Mouse (Mus musculus) frontal cortex, adult (tissue): ENCODE measurements around the gene Sox11.

Source experiments
- ATAC-seq: cut with Nextera tagmentation; 2 replicates; pipeline ENCODE4 v1.9.2; 2017; ENCODE audit warnings: mild to moderate bottlenecking, moderate library complexity, mixed read lengths; ENCODE audit not compliant: low TSS enrichment

Gene Sox11

GRCm38 (mm10) chr12:27341871-27342690 lies at the start of gene Sox11:
Gene Sox11, minus strand, starts transcription at chr12:27342574.
- peak; percentile 29; the same call in 1 of the 2 replicates for ATAC-seq

- no peak for ATAC-seq
Measured at GRCm38 (mm10) chr12:27391652-27392305, 49.4 kb upstream of the Sox11 start.

- ATAC-seq, result no peak
Measured at GRCm38 (mm10) chr12:27390439-27390838, 48.1 kb upstream of the Sox11 start.

GRCm38 (mm10) chr12:27389429-27389828 lies 47.1 kb upstream of the Sox11 start:
- ATAC-seq, result no peak

GRCm38 (mm10) chr12:27372505-27372904 lies 30.1 kb upstream of the Sox11 start:
- ATAC-seq, result no peak

GRCm38 (mm10) chr12:27370756-27371155 lies 28.4 kb upstream of the Sox11 start:
- ATAC-seq, result no peak

- no peak for ATAC-seq
Measured at GRCm38 (mm10) chr12:27367476-27367875, 25.1 kb upstream of the Sox11 start.

GRCm38 (mm10) chr12:27363840-27364640 lies 21.7 kb upstream of the Sox11 start:
- ATAC-seq, result no peak

GRCm38 (mm10) chr12:27357076-27357637 lies 14.8 kb upstream of the Sox11 start:
- ATAC-seq, result no peak

GRCm38 (mm10) chr12:27356571-27356970 lies 14.2 kb upstream of the Sox11 start:
- no peak for ATAC-seq

GRCm38 (mm10) chr12:27343606-27344410 lies 1.4 kb upstream of the Sox11 start:
- 0 out of 2 replicates have a peak, but pooled peaks have one; percentile 13 for ATAC-seq

- ATAC-seq, result peak; percentile 82
Measured at GRCm38 (mm10) chr12:27342691-27343605, 574 bp upstream of the Sox11 start.

GRCm38 (mm10) chr12:27341130-27341870 lies 1.1 kb downstream of the Sox11 start:
- ATAC-seq, result 0 out of 2 replicates have a peak, but pooled peaks have one; percentile 11

- ATAC-seq, result no peak
Measured at GRCm38 (mm10) chr12:27340451-27341035, 1.8 kb downstream of the Sox11 start.

- ATAC-seq, result peak; percentile 33
Measured at GRCm38 (mm10) chr12:27339171-27339751, 3.1 kb downstream of the Sox11 start.

- no peak for ATAC-seq
Measured at GRCm38 (mm10) chr12:27338721-27339170, 3.6 kb downstream of the Sox11 start.

GRCm38 (mm10) chr12:27338116-27338515 lies 4.3 kb downstream of the Sox11 start:
- no peak for ATAC-seq

- no peak for ATAC-seq
Measured at GRCm38 (mm10) chr12:27337482-27337881, 4.9 kb downstream of the Sox11 start.
